14 mouse cellular contexts compared by ENCODE assay signal in genomic region chr1:166279580-166280206, GRCm38 (mm10). TPM values are rescaled to one million over a fixed set of nuclear protein-coding genes. Genes with fewer than 3 reads are reported as not detected.
DNase-seq lines count a peak whose midpoint lies in the region; ATAC-seq and TF ChIP-seq lines count a peak whose summit lies in the region.
"Had no signal": no experiment of that assay in that cellular context is flagged by ENCODE, and none has a peak within 500 bp of the region (broad histone marks: within the 10 kb centered on the region; RNA-seq: fewer than 3 reads in every experiment).

No protein-coding gene starts in this region.

- TF ChIP-seq CTCF in liver, adult 2 months (IDR thresholded peaks at IDR 0.05; ENCODE audit: low read depth, low read length) = no peak
- TF ChIP-seq CTCF in liver, postnatal 0 days (IDR thresholded peaks at IDR 0.05; ENCODE audit: low read depth) = no peak
- 0 out of 2 replicates have a peak, but pooled peaks have one; percentile 3 for TF ChIP-seq CTCF in forebrain, postnatal 0 days (IDR thresholded peaks at IDR 0.05; ENCODE audit: low read depth)

- H3K4me2 ChIP-seq in liver, postnatal 0 days (ENCODE audit: low read depth, low read length) = no peak overlapping the region
- H3K4me2 ChIP-seq in forebrain, postnatal 0 days (ENCODE audit: low read depth) = no peak overlapping the region
- H3K4me2 ChIP-seq in midbrain, embryonic 12.5 days (replicated peaks) = peak overlapping the region; percentile 39
- no peak overlapping the region for H3K4me2 ChIP-seq in kidney, embryonic 15.5 days

- peak; percentile 97 for DNase-seq in liver, adult 2 months (ENCODE audit: extremely low read depth, low read depth, low spot score)
- DNase-seq in liver, postnatal 0 days = no peak
- no peak for DNase-seq in forebrain, postnatal 0 days
- DNase-seq in natural killer cell, adult 2 months (ENCODE audit: low spot score in 2 of 2) = no peak
- no peak for DNase-seq in ovary, postnatal 10 days (ENCODE audit: low spot score)
- DNase-seq in heart, postnatal 25 days (ENCODE audit: low spot score) = no peak

- TF ChIP-seq POLR2A in liver, adult 2 months (IDR thresholded peaks at IDR 0.05; ENCODE audit: extremely low read depth, insufficient read depth, low read length) = no peak

- H3K27ac ChIP-seq in liver, adult 2 months (replicated peaks; ENCODE audit: insufficient read depth, low read depth, low read length) = peak overlapping the region; percentile 99
- H3K27ac ChIP-seq in liver, postnatal 0 days (ENCODE audit: low read depth) = no peak overlapping the region
- H3K27ac ChIP-seq in forebrain, postnatal 0 days (ENCODE audit: low read depth, low read length) = peak overlapping the region; percentile 77; the same call in 1 of the 2 replicates
- peak overlapping the region; percentile 93 for H3K27ac ChIP-seq in midbrain, embryonic 12.5 days (replicated peaks)
- no peak overlapping the region for H3K27ac ChIP-seq in kidney, embryonic 15.5 days
- H3K27ac ChIP-seq: limb, embryonic 13.5 days had no signal

- intact Hi-C loops in heart, postnatal 25 days (cut with DNase I) = no loop called here

- no peak for ATAC-seq in liver, postnatal 0 days
- no peak for ATAC-seq in forebrain, postnatal 0 days
- peak; percentile 31 for ATAC-seq in midbrain, embryonic 12.5 days (ENCODE audit: low FRiP score, low read depth)
- no peak for ATAC-seq in kidney, embryonic 15.5 days (replicated peaks; ENCODE audit: low FRiP score)
- ATAC-seq: Patski had no signal

- H3K9ac ChIP-seq in liver, adult 2 months (ENCODE audit: low read depth, low read length) = peak overlapping the region; percentile 58
- no peak overlapping the region for H3K9ac ChIP-seq in liver, postnatal 0 days (replicated peaks)
- no peak overlapping the region for H3K9ac ChIP-seq in forebrain, postnatal 0 days
- peak overlapping the region; percentile 39 for H3K9ac ChIP-seq in midbrain, embryonic 12.5 days (replicated peaks)
- H3K9ac ChIP-seq in kidney, embryonic 15.5 days = no peak overlapping the region
- H3K9ac ChIP-seq: limb, embryonic 13.5 days had no signal

- H3K36me3 ChIP-seq in liver, adult 2 months (ENCODE audit: control insufficient read depth, insufficient read depth, low read length) = no peaks in the 10 kb centered on the region
- no peaks in the 10 kb centered on the region for H3K36me3 ChIP-seq in liver, postnatal 0 days (replicated peaks; ENCODE audit: insufficient read depth, low read length)
- no peaks in the 10 kb centered on the region for H3K36me3 ChIP-seq in forebrain, postnatal 0 days (ENCODE audit: insufficient read depth)
- H3K36me3 ChIP-seq in midbrain, embryonic 12.5 days = no peaks in the 10 kb centered on the region
- H3K36me3 ChIP-seq in kidney, embryonic 15.5 days = no peaks in the 10 kb centered on the region
- H3K36me3 ChIP-seq: limb, embryonic 13.5 days had no signal

- WGBS in liver, adult 2 months = 11% methylated on average over 9 of the region's 9 CpGs
- 42% methylated on average over 9 of the region's 9 CpGs for WGBS in liver, postnatal 0 days (ENCODE audit: insufficient replicate concordance)
- WGBS in forebrain, postnatal 0 days = 14% methylated on average over 9 of the region's 9 CpGs
- WGBS in midbrain, embryonic 12.5 days = 15% methylated on average over 9 of the region's 9 CpGs
- 54% methylated on average over 9 of the region's 9 CpGs for WGBS in kidney, embryonic 15.5 days

- H3K79me2 ChIP-seq in liver, adult 2 months (ENCODE audit: control insufficient read depth, insufficient read depth, low read length) = no peaks in the 10 kb centered on the region

- no peaks in the 10 kb centered on the region for H3K9me3 ChIP-seq in liver, postnatal 0 days (ENCODE audit: low read length)
- no peaks in the 10 kb centered on the region for H3K9me3 ChIP-seq in forebrain, postnatal 0 days (ENCODE audit: low read length)
- no peaks in the 10 kb centered on the region for H3K9me3 ChIP-seq in midbrain, embryonic 12.5 days
- H3K9me3 ChIP-seq in kidney, embryonic 15.5 days (replicated peaks) = no peaks in the 10 kb centered on the region
- H3K9me3 ChIP-seq: limb, embryonic 13.5 days had no signal

- no peak for TF ChIP-seq EP300 in liver, postnatal 0 days (IDR thresholded peaks at IDR 0.05; ENCODE audit: low read depth)

- no peaks in the 10 kb centered on the region for H3K27me3 ChIP-seq in liver, adult 2 months (ENCODE audit: control insufficient read depth, insufficient read depth, low read length)
- H3K27me3 ChIP-seq in liver, postnatal 0 days (ENCODE audit: insufficient read depth, low read length) = 0 out of 2 replicates have a peak, but pooled peaks cover 5% of the 10 kb centered on the region
- H3K27me3 ChIP-seq in forebrain, postnatal 0 days (ENCODE audit: insufficient read depth, low read length) = no peaks in the 10 kb centered on the region
- no peaks in the 10 kb centered on the region for H3K27me3 ChIP-seq in midbrain, embryonic 12.5 days
- H3K27me3 ChIP-seq in kidney, embryonic 15.5 days = no peaks in the 10 kb centered on the region; the same call in 1 of the 2 replicates
- H3K27me3 ChIP-seq: Patski had no signal

- H3K4me3 ChIP-seq in liver, adult 2 months (ENCODE audit: insufficient read depth, low read depth, low read length) = no peak overlapping the region
- H3K4me3 ChIP-seq in liver, postnatal 0 days (ENCODE audit: low read depth, low read length) = no peak overlapping the region
- H3K4me3 ChIP-seq in forebrain, postnatal 0 days (ENCODE audit: low read depth, low read length) = no peak overlapping the region
- no peak overlapping the region for H3K4me3 ChIP-seq in midbrain, embryonic 12.5 days
- H3K4me3 ChIP-seq in kidney, embryonic 15.5 days (replicated peaks) = no peak overlapping the region
- H3K4me3 ChIP-seq: limb, embryonic 13.5 days had no signal

- peaks cover 20% of the 10 kb centered on the region for H3K4me1 ChIP-seq in liver, adult 2 months (ENCODE audit: control insufficient read depth, insufficient read depth, low read length)
- no peaks in the 10 kb centered on the region; the same call in 1 of the 2 replicates for H3K4me1 ChIP-seq in liver, postnatal 0 days (ENCODE audit: insufficient read depth)
- peaks cover 49% of the 10 kb centered on the region for H3K4me1 ChIP-seq in forebrain, postnatal 0 days (ENCODE audit: insufficient read depth)
- H3K4me1 ChIP-seq in midbrain, embryonic 12.5 days = peaks cover 73% of the 10 kb centered on the region
- peaks cover 29% of the 10 kb centered on the region for H3K4me1 ChIP-seq in kidney, embryonic 15.5 days

RNA-seq across cellular contexts. Expression of gene Ildr2, which starts 25.8 kb away (rescaled TPM):
- total RNA-seq in liver, adult 2 months (2014; rRNA removed) = 15.0 and 20.7 TPM in 2 replicates
- 6.6 and 15.3 TPM in 2 replicates for polyA plus RNA-seq in liver, adult 2 months (2012; rRNA removed)
- polyA plus RNA-seq in liver, postnatal 0 days (2015; fragmentation: Nextera tagmentation; extraction: Ambion mirVana) = 0.07 TPM in 2 replicates
- total RNA-seq in forebrain, postnatal 0 days (2014; rRNA removed) = 24.4 and 38.1 TPM in 2 replicates
- polyA plus RNA-seq in forebrain, postnatal 0 days (2015; fragmentation: Nextera tagmentation; extraction: Ambion mirVana) = 3.2 and 6.4 TPM in 2 replicates
- 10.8 and 11.1 TPM in 2 replicates for polyA plus RNA-seq in midbrain, embryonic 12.5 days (2016; fragmentation: Nextera tagmentation; extraction: Ambion mirVana)
- polyA plus RNA-seq in kidney, embryonic 15.5 days (2015; fragmentation: Nextera tagmentation; extraction: Ambion mirVana) = 1.6 and 1.7 TPM in 2 replicates
- total RNA-seq in heart, postnatal 25 days (2021) = 1 to 10 TPM; 2.8 to 3.6 TPM

RNA-seq across cellular contexts. Expression of gene Mael, which starts 41.1 kb away (rescaled TPM):
- total RNA-seq in liver, adult 2 months (2014; rRNA removed) = not detected in 2 replicates
- polyA plus RNA-seq in liver, adult 2 months (2012; rRNA removed) = not detected in 2 replicates
- polyA plus RNA-seq in liver, postnatal 0 days (2015; fragmentation: Nextera tagmentation; extraction: Ambion mirVana) = not detected in 2 replicates
- 0.10 TPM in 1 of 2 replicates, not detected in the other for total RNA-seq in forebrain, postnatal 0 days (2014; rRNA removed)
- polyA plus RNA-seq in forebrain, postnatal 0 days (2015; fragmentation: Nextera tagmentation; extraction: Ambion mirVana) = not detected in 2 replicates
- polyA plus RNA-seq in midbrain, embryonic 12.5 days (2016; fragmentation: Nextera tagmentation; extraction: Ambion mirVana) = 0.10 TPM in 1 of 2 replicates, not detected in the other
- 0.19 TPM in 1 of 2 replicates, not detected in the other for polyA plus RNA-seq in kidney, embryonic 15.5 days (2015; fragmentation: Nextera tagmentation; extraction: Ambion mirVana)
- not detected for total RNA-seq in heart, postnatal 25 days (2021)
- total RNA-seq: gastrocnemius, adult 18-20 months; heart, postnatal 14 days had no signal
- polyA plus RNA-seq: C2C12; large intestine, adult 2 months; Patski had no signal

Comparison
In these comparisons a context has a peak if more than half of its experiments do, and no peak if none do; other contexts are left out.
1. H3K27ac ChIP-seq: peak in liver, adult 2 months (single experiment), forebrain, postnatal 0 days (single experiment) and midbrain, embryonic 12.5 days (single experiment); none in liver, postnatal 0 days (single experiment) and kidney, embryonic 15.5 days (single experiment).
2. H3K9ac ChIP-seq: peak in liver, adult 2 months (single experiment) and midbrain, embryonic 12.5 days (single experiment); none in liver, postnatal 0 days (single experiment), forebrain, postnatal 0 days (single experiment) and kidney, embryonic 15.5 days (single experiment).